Mouse (Mus musculus) G1E (cell line): ENCODE data around the gene Rnf20.
"Not testable (repeated sequence)": the region's sequence is repeated elsewhere in the genome, so short reads cannot be mapped to it uniquely, and the experiment has no call there.

Source experiments
- CTCF ChIP-seq: IDR thresholded peaks from 2 replicates; pipeline ENCODE4 v1.5.1; 2012; ENCODE audit warnings: low read depth, low read length, inconsistent platforms, mixed read lengths
- GATA1 ChIP-seq: IDR thresholded peaks from 2 replicates; pipeline ENCODE4 v1.6.1; 2012; ENCODE audit warnings: borderline replicate concordance, low read length, inconsistent platforms, mixed read lengths
- GATA2 ChIP-seq: IDR thresholded peaks from 2 replicates; pipeline ENCODE4 v1.6.1; 2012; ENCODE audit warnings: low read depth, low read length, inconsistent platforms, borderline replicate concordance
- POLR2AphosphoS5 ChIP-seq: IDR thresholded peaks from 2 replicates; pipeline ENCODE4 v1.6.1; 2012; ENCODE audit warnings: low read depth, low read length, inconsistent platforms; ENCODE audit not compliant: insufficient replicate concordance
- TAL1 ChIP-seq: conservative IDR thresholded peaks from 2 replicates; pipeline ENCODE4 v1.6.1; 2012; ENCODE audit warnings: low read depth, low read length, inconsistent platforms, mixed read lengths

- TF ChIP-seq GATA2, CTCF, TAL1, GATA1, POLR2AphosphoS5: not testable (repeated sequence)
Measured at GRCm38 (mm10) chr4:49624969-49625368, 6.8 kb upstream of the Rnf20 start.
